ENCODE assay signal across 29 mouse cellular contexts in the genomic region with DNA sequence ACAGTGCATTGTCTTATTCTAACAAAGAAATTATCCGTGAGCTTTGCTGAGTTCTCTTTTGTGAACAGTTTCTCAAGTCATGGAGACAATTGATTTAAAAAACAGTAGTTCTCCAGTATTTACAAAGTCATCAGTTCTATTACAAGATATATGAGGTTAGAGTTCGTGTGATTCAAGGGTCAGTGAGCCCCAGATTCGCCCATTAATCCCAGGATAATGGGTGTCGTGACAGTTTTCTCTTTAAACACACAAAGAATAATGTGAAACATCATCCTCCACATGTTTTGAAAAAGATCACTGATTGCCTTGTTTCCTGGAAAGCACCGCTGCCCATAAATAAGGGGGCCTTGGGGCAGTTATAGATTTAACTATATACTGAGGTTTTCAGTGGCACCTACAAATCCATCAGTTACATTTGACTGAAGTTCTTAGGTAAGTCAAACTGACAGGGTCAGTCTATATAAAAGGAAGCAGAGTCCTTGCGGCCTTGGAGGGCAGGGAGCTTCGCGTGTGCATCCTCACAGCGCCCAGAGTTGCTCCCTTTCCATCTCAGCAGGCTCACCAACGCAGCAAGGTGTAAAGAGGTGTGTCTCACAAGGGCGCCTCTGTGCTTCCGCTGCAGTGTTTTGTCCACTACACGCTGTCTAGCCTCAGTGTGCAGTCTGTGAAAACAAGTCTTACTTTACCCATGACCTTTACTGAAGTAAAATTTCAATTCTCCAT.
A peak's percentile ranks its signal among the peaks of the same experiment; 100 is the strongest.
DNase-seq lines count a peak whose midpoint lies in the region; ATAC-seq lines count a peak whose summit lies in the region.
"Had no signal": no experiment of that assay in that cellular context is flagged by ENCODE, and none has a peak within 500 bp of the region (broad histone marks: within the 10 kb centered on the region; RNA-seq: fewer than 3 reads in every experiment).

No protein-coding gene starts in this region.

- H3K4me2 ChIP-seq in kidney, embryonic 14.5 days (replicated peaks; ENCODE audit: low read depth, low read length): no peak overlapping the region
- H3K4me2 ChIP-seq in neural tube, embryonic 11.5 days (ENCODE audit: low read depth): no peak overlapping the region
- no peak overlapping the region for H3K4me2 ChIP-seq in neural tube, embryonic 15.5 days
- H3K4me2 ChIP-seq: embryonic facial prominence, embryonic 12.5 days; hindbrain, embryonic 15.5 days; limb, embryonic 13.5 days; liver, embryonic 11.5 days; lung, embryonic 15.5 days; midbrain, embryonic 12.5 days; stomach, embryonic 15.5 days had no signal

- DNase-seq in kidney, postnatal 36 days: no peak
- no peak for DNase-seq in neural tube, embryonic 11.5 days (ENCODE audit: low spot score)
- DNase-seq in limb, embryonic 10.5 days (ENCODE audit: low spot score): no peak
- DNase-seq in left cerebral cortex, adult 8-10 months (ENCODE audit: low spot score in 2 of 2): no peak
- DNase-seq in yolk sac, embryonic 10.5 days (ENCODE audit: low spot score): no peak
- DNase-seq: adrenal gland, postnatal 10 days; B cell, adult 2 months; cerebellum, adult 9-10 months; cerebellum, postnatal 36 days; gastrocnemius, adult 2 months; heart, postnatal 14 days; kidney, adult 11 months; kidney, postnatal 4 days; layer of hippocampus, postnatal 36 days; right cerebral cortex, postnatal 25 days had no signal

- H3K4me1 ChIP-seq in kidney, embryonic 14.5 days (ENCODE audit: control insufficient read depth, insufficient read depth, low read length): peaks cover 16% of the 10 kb centered on the region; the same call in 1 of the 2 replicates
- peaks cover 12% of the 10 kb centered on the region for H3K4me1 ChIP-seq in neural tube, embryonic 11.5 days (ENCODE audit: control insufficient read depth, insufficient read depth, low read length)
- H3K4me1 ChIP-seq in neural tube, embryonic 15.5 days: 0 out of 2 replicates have a peak, but pooled peaks cover 5% of the 10 kb centered on the region
- H3K4me1 ChIP-seq in limb, embryonic 10.5 days: peaks cover 29% of the 10 kb centered on the region
- H3K4me1 ChIP-seq: hindbrain, embryonic 15.5 days; lung, embryonic 15.5 days; stomach, embryonic 15.5 days had no signal

- 19% methylated on average over 13 of the region's 13 CpGs for WGBS in kidney, embryonic 14.5 days
- 24% methylated on average over 13 of the region's 13 CpGs for WGBS in neural tube, embryonic 11.5 days
- WGBS in neural tube, embryonic 15.5 days: 31% methylated on average over 13 of the region's 13 CpGs
- WGBS in limb, embryonic 10.5 days: 60% methylated on average over 13 of the region's 13 CpGs

- no peaks in the 10 kb centered on the region for H3K36me3 ChIP-seq in kidney, embryonic 14.5 days (ENCODE audit: control insufficient read depth, insufficient read depth, low read length)
- H3K36me3 ChIP-seq in neural tube, embryonic 11.5 days (ENCODE audit: control insufficient read depth, insufficient read depth, low read length): no peaks in the 10 kb centered on the region
- no peaks in the 10 kb centered on the region for H3K36me3 ChIP-seq in neural tube, embryonic 15.5 days
- H3K36me3 ChIP-seq in limb, embryonic 10.5 days: peaks cover 3% of the 10 kb centered on the region; the same call in 1 of the 2 replicates
- H3K36me3 ChIP-seq: embryonic facial prominence, embryonic 12.5 days; G1E; hindbrain, embryonic 10.5 days; hindbrain, embryonic 15.5 days; limb, embryonic 13.5 days; lung, embryonic 15.5 days; midbrain, embryonic 12.5 days; stomach, embryonic 15.5 days had no signal

- H3K27ac ChIP-seq in kidney, embryonic 14.5 days (ENCODE audit: low read depth, low read length): no peak overlapping the region
- peak overlapping the region; percentile 8; the same call in 1 of the 2 replicates for H3K27ac ChIP-seq in neural tube, embryonic 11.5 days (ENCODE audit: low read depth, low read length)
- no peak overlapping the region for H3K27ac ChIP-seq in neural tube, embryonic 15.5 days (replicated peaks)
- H3K27ac ChIP-seq in limb, embryonic 10.5 days: peak overlapping the region; percentile 26
- H3K27ac ChIP-seq: embryonic facial prominence, embryonic 12.5 days; gastrocnemius, adult 2 months; hindbrain, embryonic 15.5 days; limb, embryonic 13.5 days; lung, embryonic 15.5 days; midbrain, embryonic 12.5 days; stomach, embryonic 15.5 days had no signal

- peak; percentile 70; the same call in 1 of the 2 replicates for ATAC-seq in kidney, embryonic 14.5 days (ENCODE audit: low FRiP score, low TSS enrichment)
- no peak for ATAC-seq in neural tube, embryonic 11.5 days (ENCODE audit: insufficient read depth, low FRiP score, low TSS enrichment)
- ATAC-seq in neural tube, embryonic 15.5 days (ENCODE audit: low FRiP score): no peak
- ATAC-seq: forebrain, embryonic 16.5 days; inflammation-experienced regulatory T-cells, adult 6 months had no signal

- H3K9ac ChIP-seq in kidney, embryonic 14.5 days (ENCODE audit: low read depth, low read length): no peak overlapping the region
- no peak overlapping the region for H3K9ac ChIP-seq in neural tube, embryonic 11.5 days (ENCODE audit: low read length)
- no peak overlapping the region for H3K9ac ChIP-seq in neural tube, embryonic 15.5 days (replicated peaks)
- H3K9ac ChIP-seq: embryonic facial prominence, embryonic 12.5 days; hindbrain, embryonic 15.5 days; limb, embryonic 13.5 days; lung, embryonic 15.5 days; midbrain, embryonic 12.5 days; stomach, embryonic 15.5 days had no signal

- H3K27me3 ChIP-seq in kidney, embryonic 14.5 days (ENCODE audit: control insufficient read depth, insufficient read depth, low read length): no peaks in the 10 kb centered on the region
- H3K27me3 ChIP-seq in neural tube, embryonic 11.5 days (ENCODE audit: control insufficient read depth, insufficient read depth, low read length): 0 out of 2 replicates have a peak, but pooled peaks cover 2% of the 10 kb centered on the region
- no peaks in the 10 kb centered on the region for H3K27me3 ChIP-seq in neural tube, embryonic 15.5 days (replicated peaks)
- no peaks in the 10 kb centered on the region for H3K27me3 ChIP-seq in limb, embryonic 10.5 days (ENCODE audit: low read depth, poor library complexity, severe bottlenecking)
- H3K27me3 ChIP-seq: CH12.LX; embryonic facial prominence, embryonic 12.5 days; hindbrain, embryonic 15.5 days; limb, embryonic 13.5 days; lung, embryonic 15.5 days; midbrain, embryonic 12.5 days; stomach, embryonic 15.5 days had no signal

- no peak overlapping the region for H3K4me3 ChIP-seq in kidney, embryonic 14.5 days (ENCODE audit: low read length)
- no peak overlapping the region for H3K4me3 ChIP-seq in neural tube, embryonic 11.5 days (ENCODE audit: low read depth, low read length)
- H3K4me3 ChIP-seq in neural tube, embryonic 15.5 days (replicated peaks): no peak overlapping the region
- H3K4me3 ChIP-seq in limb, embryonic 10.5 days: no peak overlapping the region
- H3K4me3 ChIP-seq: embryonic facial prominence, embryonic 12.5 days; gastrocnemius, adult 2 months; hindbrain, embryonic 10.5 days; hindbrain, embryonic 15.5 days; limb, embryonic 13.5 days; lung, embryonic 15.5 days; midbrain, embryonic 12.5 days; stomach, embryonic 15.5 days had no signal

- no peaks in the 10 kb centered on the region for H3K9me3 ChIP-seq in kidney, embryonic 14.5 days (ENCODE audit: control insufficient read depth, low read length)
- no peaks in the 10 kb centered on the region for H3K9me3 ChIP-seq in neural tube, embryonic 11.5 days (ENCODE audit: control insufficient read depth, low read length)
- no peaks in the 10 kb centered on the region for H3K9me3 ChIP-seq in neural tube, embryonic 15.5 days (replicated peaks)
- no peaks in the 10 kb centered on the region for H3K9me3 ChIP-seq in limb, embryonic 10.5 days (replicated peaks)
- H3K9me3 ChIP-seq: embryonic facial prominence, embryonic 12.5 days; G1E; hindbrain, embryonic 10.5 days; hindbrain, embryonic 15.5 days; limb, embryonic 13.5 days; lung, embryonic 15.5 days; midbrain, embryonic 12.5 days; stomach, embryonic 15.5 days had no signal

Comparison
In these comparisons a context has a peak if more than half of its experiments do, and no peak if none do; other contexts are left out.
1. H3K27ac ChIP-seq: peak in neural tube, embryonic 11.5 days (single experiment) and limb, embryonic 10.5 days (single experiment); none in kidney, embryonic 14.5 days (single experiment) and neural tube, embryonic 15.5 days (single experiment).